Mouse (Mus musculus) Patski (cell line): ENCODE measurements at regions not wholly inside any gene's neighbourhood (a gene's known extent, or its start where the extent isn't known, plus 50 kb on each side); places are given as distances from the start of the nearest gene placed in this dataset.

Source experiments
- ATAC-seq: fragments of 100-300 bp; one replicate; pipeline ENCODE4 v1.8.0; 2021
- CTCF ChIA-PET: fragments of 350-600 bp; sonication (Branson Sonifier 250); formaldehyde crosslinking; loops from one replicate; lab custom pipeline; 2022; ENCODE audit warnings: inconsistent platforms; lab: Charles Lee
- POLR2A ChIA-PET: fragments of 350-600 bp; sonication (Branson Sonifier 250); formaldehyde crosslinking; loops from one replicate; lab custom pipeline; 2022; ENCODE audit warnings: antibody characterized with exemption, inconsistent platforms; lab: Charles Lee
- DNase-seq: peaks from one replicate; pipeline ENCODE4 v3.0.0-alpha.2; 2011; ENCODE audit warnings: low read depth, low spot score
- H3K27me3 ChIP-seq: fragments of 371-371 bp; one replicate; pipeline ENCODE4 v1.5.1; 2021
- CTCF ChIP-seq: fragments of 100-300 bp; IDR thresholded peaks from one replicate; pipeline ENCODE4 v1.5.1; 2021
- in situ Hi-C: fragments of 300-500 bp; cut with MboI; formaldehyde crosslinking; loops from 3 replicates; pipeline ENCODE4 v1.11.1; 2018; ENCODE audit warnings: low pct_unique_long_range_greater_than_20kb, mixed read lengths

DNA sequence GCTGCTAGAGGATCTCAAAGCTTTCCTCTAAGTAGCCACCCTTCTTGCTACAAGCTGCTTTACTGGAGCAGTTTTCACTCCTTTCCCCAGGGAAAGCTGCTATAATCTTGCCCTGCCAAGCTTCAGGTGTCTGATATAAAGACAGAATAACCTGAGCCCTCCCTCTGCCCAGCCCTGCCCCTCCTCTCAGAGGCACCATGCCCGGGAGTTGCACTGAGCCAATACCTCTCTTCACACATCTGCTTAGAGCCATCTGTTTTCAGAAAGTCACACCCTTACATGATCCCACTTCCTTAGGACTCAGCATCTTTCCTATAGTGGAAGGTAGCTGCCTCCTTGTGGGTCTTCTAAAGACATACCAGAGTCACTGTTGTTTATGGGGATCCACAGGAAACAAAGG, 374.3 kb downstream of the Cdk5rap2 start:
- H3K27me3 ChIP-seq: no peaks in the 10 kb centered on the region
- ChIA-PET CTCF (no interaction called here), POLR2A (no interaction called here)
- no peak for TF ChIP-seq CTCF
- ATAC-seq (no peak), DNase-seq (no peak)
- in situ Hi-C loops: no loop called here

GRCm38 (mm10) chr4:70032497-70032896, 377.7 kb downstream of the Cdk5rap2 start:
- CTCF ChIA-PET: no interaction called here
- no peaks in the 10 kb centered on the region for H3K27me3 ChIP-seq
- in situ Hi-C loops: no loop called here
- POLR2A ChIA-PET: no interaction called here
- no peak for TF ChIP-seq CTCF
- DNase-seq: no peak
- ATAC-seq: no peak

GRCm38 (mm10) chr4:70026848-70027247, 383.4 kb downstream of the Cdk5rap2 start:
- TF ChIP-seq CTCF: no peak
- ATAC-seq (no peak), DNase-seq (no peak)
- no peaks in the 10 kb centered on the region for H3K27me3 ChIP-seq
- POLR2A ChIA-PET: no interaction called here
- in situ Hi-C loops: no loop called here
- CTCF ChIA-PET: no interaction called here

- in situ Hi-C loops: no loop called here
- ChIA-PET CTCF (no interaction called here), POLR2A (no interaction called here)
- TF ChIP-seq CTCF: no peak
- H3K27me3 ChIP-seq: no peaks in the 10 kb centered on the region
- ATAC-seq (no peak), DNase-seq (no peak)
Observed at GRCm38 (mm10) chr4:70024838-70025376, 385.3 kb downstream of the Cdk5rap2 start.

DNA sequence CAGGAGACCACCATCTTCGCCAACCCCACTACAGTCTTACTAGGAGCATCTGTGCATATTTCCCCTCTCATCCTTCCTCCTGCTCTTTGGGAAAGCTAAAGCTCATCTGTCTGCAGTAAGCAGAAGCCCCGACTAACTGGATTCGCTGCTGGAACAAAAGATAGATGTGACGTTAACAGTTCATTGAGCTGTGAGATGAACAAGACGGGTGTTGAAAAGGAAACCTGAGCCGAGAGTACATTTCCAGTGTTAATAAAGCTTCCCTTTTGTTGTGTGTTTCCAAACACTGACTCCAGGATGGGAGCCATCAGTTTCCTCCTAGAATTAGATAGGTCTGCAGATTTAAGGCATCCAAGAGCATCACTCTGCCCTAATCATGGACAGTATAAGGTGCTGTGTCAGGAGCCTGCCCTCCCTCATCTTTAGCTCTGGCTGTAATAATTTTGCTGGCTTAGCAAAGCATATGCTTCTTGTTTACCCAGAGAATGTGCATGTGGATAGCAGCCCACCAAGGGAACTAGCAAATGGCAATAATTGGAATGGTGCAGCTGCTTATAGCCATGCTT, 389.3 kb downstream of the Cdk5rap2 start:
- CTCF ChIA-PET: no interaction called here
- DNase-seq (no peak), ATAC-seq (no peak)
- no peaks in the 10 kb centered on the region for H3K27me3 ChIP-seq
- TF ChIP-seq CTCF: no peak
- in situ Hi-C loops: no loop called here
- POLR2A ChIA-PET: no interaction called here

DNA sequence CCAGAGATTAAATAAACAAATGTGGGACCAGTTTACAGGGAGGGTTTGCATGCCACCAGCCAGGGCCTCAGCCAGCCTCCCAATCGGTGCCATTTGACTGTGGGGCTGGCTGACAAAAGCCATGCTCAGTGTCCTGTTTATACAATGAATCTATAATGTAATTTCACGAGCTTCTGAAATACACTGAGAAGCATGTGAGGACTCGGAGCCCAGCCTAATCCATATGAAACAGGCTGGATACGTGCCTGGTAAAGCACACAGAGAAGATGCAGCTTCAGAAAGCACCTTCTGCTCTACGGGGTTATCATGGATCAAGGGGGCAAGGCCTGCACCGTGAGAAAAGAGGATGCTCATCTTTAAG, 398.0 kb downstream of the Cdk5rap2 start:
- CTCF ChIA-PET: no interaction called here
- ATAC-seq: no peak
- in situ Hi-C loops: no loop called here
- no peak for TF ChIP-seq CTCF
- POLR2A ChIA-PET: no interaction called here
- no peak for DNase-seq
- no peaks in the 10 kb centered on the region for H3K27me3 ChIP-seq

GRCm38 (mm10) chr4:70011491-70012219, 398.6 kb downstream of the Cdk5rap2 start:
- ATAC-seq (no peak), DNase-seq (no peak)
- ChIA-PET POLR2A (no interaction called here), CTCF (no interaction called here)
- TF ChIP-seq CTCF: no peak
- H3K27me3 ChIP-seq: no peaks in the 10 kb centered on the region
- in situ Hi-C loops: no loop called here

- ATAC-seq (no peak), DNase-seq (no peak)
- no peak for TF ChIP-seq CTCF
- CTCF ChIA-PET: no interaction called here
- H3K27me3 ChIP-seq: no peaks in the 10 kb centered on the region
- in situ Hi-C loops: no loop called here
- POLR2A ChIA-PET: no interaction called here
Observed at GRCm38 (mm10) chr4:70010466-70010865, 399.8 kb downstream of the Cdk5rap2 start.

GRCm38 (mm10) chr4:70004966-70005365, 405.3 kb downstream of the Cdk5rap2 start:
- in situ Hi-C loops: no loop called here

GRCm38 (mm10) chr4:69993226-69993625, 417.0 kb downstream of the Cdk5rap2 start:
- ChIA-PET POLR2A (no interaction called here), CTCF (no interaction called here)
- in situ Hi-C loops: no loop called here
- no peak for TF ChIP-seq CTCF
- ATAC-seq (no peak), DNase-seq (no peak)
- H3K27me3 ChIP-seq: no peaks in the 10 kb centered on the region

More at GRCm38 (mm10) chr4:70004966-70005365, 405.3 kb downstream of the Cdk5rap2 start:
- H3K27me3 ChIP-seq: no peaks in the 10 kb centered on the region
- CTCF ChIA-PET: no interaction called here
- no peak for ATAC-seq
- POLR2A ChIA-PET: no interaction called here
- no peak for TF ChIP-seq CTCF
- no peak for DNase-seq

GRCm38 (mm10) chr4:69974208-69974607, 436.0 kb downstream of the Cdk5rap2 start:
- ChIA-PET POLR2A (no interaction called here), CTCF (no interaction called here)
- DNase-seq: no peak
- no peaks in the 10 kb centered on the region for H3K27me3 ChIP-seq
- ATAC-seq: no peak
- TF ChIP-seq CTCF: no peak
- in situ Hi-C loops: no loop called here
